Mouse (Mus musculus) retina, adult 2 months (tissue): ENCODE data around the gene Gstp3.
"Not testable (repeated sequence)": the region's sequence is repeated elsewhere in the genome, so short reads cannot be mapped to it uniquely, and the experiment has no call there.

Experiments used
- DNase-seq: peaks from one replicate; pipeline ENCODE4 v3.0.0-alpha.2; 2012; ENCODE audit warnings: low read depth, low spot score

Gene Gstp3

DNA sequence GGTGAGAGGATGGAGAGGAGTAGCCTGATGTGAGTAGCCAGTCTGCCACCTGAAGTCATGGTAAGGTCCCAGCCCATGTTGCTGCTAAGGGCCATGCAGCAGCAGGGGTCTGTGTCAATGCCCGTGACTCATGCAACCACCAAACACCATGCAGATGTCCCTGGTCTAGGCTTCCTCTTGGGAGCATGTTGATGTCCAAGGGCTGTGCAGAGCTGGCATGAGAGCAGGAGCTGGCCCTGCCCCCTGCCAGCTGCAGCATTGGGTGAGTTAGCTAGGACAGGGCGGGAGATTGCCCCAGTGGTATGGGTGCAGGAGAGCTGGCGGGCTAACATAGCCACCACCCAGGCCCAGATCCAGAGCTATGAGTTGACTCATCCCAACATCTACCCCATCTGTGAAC, 31.1 kb upstream of the Gstp3 start:
- no peak for DNase-seq

DNA sequence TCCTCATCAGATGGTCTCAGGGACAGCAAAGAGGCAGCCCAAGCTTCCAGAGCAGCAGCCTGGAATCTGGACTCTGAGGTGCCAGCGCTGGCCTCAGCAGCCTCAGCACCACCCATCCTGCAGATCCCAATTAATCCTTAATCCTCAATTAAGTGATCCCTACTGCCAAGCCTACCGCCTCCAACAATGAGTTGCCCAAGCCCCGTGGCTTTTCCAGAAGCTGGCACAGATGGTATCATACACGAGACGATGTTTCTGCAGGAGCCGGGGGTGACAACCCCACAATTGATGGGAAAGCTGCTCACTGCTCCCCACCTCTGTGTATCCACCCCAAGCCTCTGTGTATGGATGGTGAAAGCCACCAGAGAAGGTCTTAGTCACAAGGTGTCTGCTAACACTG, 29.8 kb upstream of the Gstp3 start:
- no peak for DNase-seq

DNA sequence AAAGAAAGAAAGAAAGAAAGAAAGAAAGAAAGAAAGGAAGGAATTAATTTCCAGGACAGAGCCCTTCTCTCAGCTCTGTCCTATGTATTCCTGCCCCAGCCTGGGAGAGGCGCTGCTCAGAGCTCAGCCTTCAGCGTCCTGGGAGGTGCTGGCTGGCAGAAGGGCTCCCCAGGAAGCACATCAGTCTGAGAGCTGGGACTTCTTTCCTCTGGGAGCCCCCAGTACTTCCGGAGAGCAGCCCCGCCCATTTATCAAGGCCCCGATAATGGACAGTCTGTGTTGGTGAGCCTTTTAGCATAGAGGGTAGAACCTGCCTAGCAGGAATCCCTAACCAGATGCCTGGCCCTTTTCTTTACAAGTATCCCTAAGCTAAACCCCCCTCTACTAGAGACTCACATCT, 28.8 kb upstream of the Gstp3 start:
- DNase-seq = no peak

DNA sequence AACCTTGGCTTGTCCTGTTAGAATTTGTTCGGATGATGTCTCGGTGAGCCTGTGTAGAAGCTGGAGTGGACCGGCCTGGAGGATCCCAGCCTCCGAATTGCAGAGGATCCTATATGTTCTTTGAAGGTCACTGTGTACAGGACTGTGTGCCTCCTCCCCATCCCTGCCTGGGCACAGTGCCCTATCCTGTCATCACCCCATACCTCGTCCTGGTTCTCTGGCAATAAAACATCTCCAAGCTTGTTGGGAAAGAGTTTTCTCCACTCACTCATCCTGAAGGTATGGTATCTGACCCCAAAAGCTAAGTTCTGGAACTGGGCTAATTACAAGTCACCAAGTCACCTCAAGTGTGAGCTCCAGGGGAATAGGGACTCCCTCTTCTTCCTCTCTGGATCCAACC, 27.7 kb upstream of the Gstp3 start:
- DNase-seq = no peak

DNA sequence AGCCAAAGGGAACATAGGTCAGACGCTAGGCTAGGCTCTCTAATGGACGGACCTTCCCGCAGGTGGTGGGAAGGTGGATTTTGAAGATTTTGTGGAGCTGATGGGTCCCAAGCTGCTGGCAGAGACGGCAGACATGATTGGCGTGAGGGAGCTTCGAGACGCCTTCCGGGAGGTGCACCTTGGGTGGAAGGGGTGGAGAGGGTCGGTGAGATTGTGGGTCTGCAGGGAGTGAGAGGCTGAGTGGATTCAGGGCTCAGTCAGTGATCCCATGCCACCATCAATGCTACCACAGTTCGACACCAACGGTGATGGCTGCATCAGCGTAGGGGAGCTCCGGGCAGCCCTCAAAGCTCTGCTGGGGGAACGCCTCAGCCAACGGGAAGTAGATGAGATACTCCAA, 26.8 kb upstream of the Gstp3 start:
- DNase-seq = no peak

DNA sequence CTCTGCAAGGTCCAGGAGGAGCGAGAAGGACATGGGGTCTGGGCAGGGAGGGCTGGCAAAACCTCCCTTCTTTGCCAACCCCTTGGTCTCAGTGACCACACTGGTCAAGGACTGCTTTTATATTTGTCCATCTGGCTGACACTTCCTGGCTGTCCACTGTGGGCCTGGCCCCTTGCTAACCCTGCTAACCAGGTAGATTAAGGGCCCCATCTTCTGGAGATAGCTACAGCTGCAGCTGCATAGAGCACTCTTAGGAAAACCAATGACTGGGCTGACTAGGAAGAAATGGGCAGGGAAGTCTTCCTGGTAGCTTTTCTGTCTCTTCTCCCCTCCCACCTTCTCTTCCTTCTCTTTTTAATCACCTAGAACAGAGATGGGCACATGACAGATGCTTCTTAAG, 25.6 kb upstream of the Gstp3 start:
- DNase-seq = no peak

DNA sequence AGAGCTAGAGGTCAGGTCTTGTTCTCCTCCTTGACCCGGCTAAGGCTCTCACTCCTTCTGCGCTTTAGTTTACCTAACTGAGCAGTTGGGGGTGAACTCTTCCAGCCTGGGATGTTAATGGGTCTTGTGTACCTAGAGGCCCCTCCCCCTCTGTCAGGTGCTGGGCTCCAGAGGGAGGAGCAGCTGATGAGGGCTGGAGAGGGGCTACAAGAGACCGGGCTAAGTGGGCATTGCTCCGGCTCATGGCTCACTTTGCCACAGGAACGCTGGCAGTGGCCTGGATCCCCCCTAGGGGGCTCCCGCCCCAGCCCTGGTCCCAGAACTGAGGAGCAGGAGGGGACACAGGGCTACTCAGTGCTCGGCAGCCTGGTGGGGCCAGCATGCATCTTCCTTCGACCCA, 24.5 kb upstream of the Gstp3 start:
- no peak for DNase-seq

DNA sequence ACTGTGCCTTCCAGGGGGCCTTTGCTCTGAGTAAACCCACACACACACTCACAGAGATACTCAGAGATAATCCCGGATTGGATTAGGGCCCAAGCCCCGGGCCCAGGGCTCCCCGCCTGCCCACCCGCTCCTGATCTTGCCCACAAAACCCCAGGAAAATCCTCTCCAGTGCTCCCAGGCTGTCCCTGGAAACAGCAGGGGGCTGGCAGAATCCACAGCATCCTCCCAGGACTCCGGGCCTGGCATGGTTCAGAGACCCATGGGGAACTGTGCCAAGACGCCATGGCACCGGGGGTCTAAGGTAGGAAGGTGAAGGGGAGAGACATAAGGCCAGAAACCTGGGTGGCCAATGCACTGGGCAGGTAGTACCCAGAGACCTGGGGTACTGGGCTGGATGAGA, 23.9 kb upstream of the Gstp3 start:
- DNase-seq = no peak

DNA sequence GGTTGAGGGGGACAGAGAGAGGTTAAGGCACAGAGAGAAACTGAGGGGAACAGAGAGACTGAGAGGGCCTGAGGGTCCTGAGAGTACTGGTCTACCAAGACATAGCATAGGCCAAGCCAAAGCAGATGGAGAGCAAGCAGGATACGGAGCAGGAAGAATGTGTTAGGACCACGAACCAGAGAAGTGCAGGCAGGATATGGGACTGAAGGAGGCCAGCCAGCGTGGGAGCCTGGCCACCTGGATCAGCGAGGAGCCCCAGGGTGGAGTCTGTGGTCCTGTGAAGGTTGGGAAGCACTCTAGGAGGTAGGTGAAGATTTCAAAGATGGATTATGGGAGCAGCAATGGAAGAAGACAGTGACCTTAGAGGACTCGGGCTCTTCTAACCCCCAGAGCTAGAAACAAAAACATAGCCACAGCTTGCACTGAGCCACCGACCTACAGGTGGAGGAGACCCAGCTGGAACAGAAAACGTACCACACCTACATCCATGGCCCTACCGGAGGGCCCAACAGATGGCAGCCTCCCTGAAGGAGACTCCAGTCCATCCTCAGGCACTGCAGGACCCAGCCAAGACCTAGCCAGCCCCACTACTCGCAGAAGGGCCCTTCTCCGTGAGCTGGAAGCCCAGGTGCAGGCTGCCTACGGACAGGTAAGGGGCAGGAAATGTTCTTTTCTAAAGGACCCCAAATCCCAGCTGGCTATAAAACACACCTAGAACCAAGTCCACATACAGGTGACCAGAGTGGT, 23.0 kb upstream of the Gstp3 start:
- no peak for DNase-seq

DNA sequence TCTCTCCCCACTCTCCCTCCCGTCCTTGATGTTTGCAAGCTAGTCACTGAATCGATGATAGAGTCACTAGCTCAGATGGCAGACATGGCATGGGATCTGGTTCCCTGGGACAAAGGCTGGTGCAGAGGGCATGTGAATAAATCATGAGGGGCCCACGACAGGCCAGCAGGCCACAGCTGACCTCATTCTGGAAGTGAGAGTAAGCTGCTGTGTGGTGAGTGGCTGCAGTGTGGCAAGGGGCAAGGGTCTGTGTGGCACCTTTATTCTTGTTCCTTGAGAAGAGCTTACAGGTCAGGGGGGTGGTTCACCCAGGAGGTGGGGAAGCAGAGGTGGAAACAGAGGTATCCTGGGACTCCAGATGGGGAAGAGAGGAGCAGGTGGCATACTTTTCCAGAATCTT, 22.0 kb upstream of the Gstp3 start, which contains the start of gene Cabp2:
Gene Cabp2, plus strand, starts transcription at position 185 of the 400 bp plus-strand sequence.
- DNase-seq = no peak

DNA sequence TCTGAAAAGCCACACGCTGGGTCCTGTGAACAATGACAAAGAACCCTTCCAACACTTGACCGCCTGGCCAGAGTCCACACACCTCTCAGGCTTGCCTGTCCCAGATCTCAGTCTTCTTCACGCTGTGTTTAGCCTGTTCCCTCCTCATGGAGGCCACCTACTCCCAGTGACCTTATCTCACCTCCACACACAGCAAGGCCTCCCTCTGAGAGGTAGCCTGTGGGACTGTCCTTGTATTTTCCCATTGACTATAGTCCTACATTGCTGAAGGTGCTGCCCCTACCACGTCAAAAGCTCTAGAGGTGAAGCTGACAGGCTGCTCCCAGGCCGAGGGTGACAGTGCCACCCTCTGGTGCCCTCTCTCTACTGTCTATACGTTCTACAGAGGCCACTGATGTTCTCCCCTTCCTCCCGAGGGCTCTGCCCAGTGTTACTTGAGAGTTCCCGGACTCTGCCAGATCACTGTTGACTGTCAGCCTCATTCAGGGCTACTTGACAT, 21.2 kb upstream of the Gstp3 start:
- DNase-seq = no peak

DNA sequence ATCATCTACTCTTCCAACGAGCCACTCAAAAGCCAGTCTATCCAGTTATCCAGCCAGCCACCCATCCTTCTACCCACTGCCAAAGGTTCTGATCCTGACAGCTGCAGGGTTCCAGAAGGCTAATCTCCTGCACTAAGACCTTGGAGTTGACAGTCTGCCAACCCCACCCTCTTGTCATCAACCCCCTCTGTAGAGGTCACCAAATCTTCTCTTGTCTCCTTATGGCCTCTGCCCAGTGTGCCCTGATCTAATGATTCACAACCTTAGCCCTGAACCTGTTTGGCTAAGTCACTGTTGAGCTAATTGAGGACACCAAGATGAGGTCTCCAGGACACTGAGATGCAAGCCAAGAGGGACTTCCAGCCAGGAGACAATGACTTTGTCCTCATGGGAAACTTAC, 20.2 kb upstream of the Gstp3 start:
- no peak for DNase-seq

DNA sequence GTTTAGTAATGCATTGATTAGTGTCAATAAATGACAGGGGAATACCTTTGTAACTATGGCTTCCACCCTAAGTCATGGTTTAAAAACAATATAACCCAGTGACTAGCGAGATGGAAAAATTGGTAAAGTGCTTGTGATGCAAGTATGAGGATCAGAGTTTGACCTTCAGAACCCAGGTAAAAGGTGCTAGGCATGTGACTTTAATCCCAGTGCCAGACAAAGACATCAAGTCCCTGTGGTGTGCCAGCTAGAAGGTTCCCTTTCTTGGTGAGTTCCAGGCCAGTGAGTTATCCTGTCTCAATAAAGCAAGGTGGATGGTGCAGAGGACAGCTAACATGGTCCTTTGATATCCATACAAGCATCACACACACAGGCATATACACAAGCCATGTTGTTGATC, 16.2 kb upstream of the Gstp3 start:
- no peak for DNase-seq

DNA sequence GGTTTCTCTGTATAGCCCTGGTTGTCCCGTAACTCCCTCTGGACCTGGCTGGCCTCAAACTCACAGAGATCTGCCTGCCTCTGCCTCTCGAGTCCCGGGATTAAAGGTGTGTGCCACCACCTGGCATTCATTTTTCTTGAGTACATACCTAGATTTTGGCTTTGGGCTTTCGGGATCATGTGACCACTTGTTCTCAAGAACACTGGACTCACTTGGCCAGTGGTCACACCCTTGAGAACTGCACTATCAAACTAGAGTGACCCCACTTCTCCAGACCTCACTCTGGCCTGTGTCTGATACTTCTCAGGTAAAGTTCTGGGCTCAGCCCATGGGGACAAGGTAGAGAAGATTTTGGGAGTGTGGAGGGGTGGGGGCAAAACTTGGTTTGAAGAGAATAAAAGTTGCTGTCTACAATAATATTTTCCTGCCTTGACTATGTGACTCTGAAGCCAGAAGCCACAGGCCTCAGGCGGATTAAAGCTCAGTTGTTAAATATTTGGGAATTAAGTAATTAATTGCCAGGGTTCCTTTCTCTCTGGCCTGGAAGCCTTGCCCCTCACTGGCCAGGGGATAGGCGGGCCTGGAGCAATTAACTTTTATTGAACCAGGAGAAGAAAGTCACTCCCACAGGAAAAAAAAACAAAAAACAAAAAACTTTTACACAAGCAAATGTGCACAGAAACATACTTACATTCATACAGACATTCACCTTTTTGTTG, 13.5 kb upstream of the Gstp3 start:
- no peak for DNase-seq

DNA sequence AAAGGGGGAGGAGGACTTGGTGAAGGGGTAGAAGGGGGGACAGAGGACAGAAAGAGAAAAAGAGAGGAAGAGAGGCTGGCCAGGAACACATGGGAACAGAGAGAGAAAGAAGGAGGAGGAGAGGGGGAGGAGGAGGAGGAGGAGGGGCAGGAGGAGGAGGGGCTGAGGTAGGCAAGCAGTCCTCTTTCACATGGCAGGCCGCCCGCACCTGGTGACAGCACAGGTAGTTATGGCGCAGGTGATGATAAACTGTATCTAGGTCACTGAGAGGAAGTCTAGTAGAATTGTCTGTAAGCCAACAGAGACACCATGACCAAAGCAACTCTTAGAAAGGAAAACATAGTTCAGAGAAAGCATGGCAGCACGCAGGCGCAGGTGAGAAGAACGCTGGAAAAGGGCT, 12.0 kb upstream of the Gstp3 start:
- no peak for DNase-seq

DNA sequence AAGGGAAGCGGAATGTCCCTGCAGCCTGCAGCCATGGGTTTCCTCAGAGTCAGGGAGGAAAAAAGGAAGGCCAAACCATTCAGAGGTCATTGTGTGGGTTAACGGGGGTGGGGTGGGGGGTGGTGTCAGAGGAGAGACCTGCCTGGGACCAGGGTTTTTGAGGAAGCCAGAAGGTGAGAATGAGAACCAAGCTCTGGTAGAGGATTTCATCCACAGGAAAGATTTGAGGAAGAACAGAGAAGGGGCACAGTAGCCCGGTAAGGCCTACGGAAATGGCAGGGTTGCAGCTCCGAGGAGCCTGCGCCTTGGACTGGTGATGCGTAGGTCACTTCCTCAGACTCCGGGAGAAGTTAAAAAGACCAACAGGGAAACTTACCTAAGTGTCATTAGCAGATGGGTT, 11.4 kb upstream of the Gstp3 start:
- DNase-seq = no peak

DNA sequence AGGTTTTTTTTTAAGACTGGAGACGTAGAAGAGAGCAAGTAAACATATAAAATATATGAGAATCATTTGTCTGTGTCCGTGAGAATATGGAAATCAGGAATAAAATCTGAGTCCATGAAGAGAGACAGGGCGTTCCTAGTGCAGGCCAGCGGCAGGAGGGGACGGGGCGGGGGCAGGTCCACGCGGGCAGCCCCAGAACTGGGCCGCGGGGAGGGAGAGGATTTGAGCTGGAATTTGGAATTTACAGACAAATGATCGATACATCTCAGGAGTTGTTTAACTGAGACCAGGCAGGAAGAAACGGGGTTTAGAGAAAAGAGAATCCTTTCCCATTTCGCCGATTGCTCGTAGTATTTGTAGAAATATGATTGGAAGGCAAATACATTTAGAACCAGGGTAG, 10.9 kb upstream of the Gstp3 start:
- DNase-seq = no peak

DNA sequence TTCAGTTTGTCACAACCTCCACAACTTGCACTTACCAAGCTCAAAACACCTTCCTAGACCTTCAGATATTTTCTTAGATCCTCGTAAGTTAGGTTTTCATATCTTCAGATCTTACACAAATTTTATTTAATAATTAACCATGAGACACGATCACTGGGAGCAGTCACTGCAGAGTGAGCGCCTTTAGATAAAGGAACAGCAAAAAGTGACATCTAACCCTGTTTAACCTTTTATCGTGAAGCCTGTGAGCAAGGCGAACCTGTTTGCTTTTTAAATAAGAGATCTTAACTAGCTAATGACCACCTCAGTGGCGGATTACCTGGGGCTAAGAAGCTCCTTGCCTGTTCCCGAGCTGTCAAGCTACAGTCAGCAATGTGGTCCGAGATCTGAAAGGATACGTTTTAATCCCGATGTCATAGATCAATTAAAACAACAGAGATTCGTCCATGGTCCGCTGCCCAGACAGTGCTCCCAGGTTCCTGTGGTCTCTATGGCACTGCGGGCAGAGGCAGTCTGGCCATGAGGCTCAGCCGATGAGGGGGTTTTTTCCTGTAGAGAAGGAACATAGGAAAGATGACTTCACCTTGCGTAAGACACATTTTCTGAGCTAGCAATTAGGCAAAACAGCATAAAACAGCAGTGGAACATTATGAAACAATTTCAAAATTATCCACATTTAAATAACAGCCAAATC, 9.5 kb upstream of the Gstp3 start:
- DNase-seq = no peak

DNA sequence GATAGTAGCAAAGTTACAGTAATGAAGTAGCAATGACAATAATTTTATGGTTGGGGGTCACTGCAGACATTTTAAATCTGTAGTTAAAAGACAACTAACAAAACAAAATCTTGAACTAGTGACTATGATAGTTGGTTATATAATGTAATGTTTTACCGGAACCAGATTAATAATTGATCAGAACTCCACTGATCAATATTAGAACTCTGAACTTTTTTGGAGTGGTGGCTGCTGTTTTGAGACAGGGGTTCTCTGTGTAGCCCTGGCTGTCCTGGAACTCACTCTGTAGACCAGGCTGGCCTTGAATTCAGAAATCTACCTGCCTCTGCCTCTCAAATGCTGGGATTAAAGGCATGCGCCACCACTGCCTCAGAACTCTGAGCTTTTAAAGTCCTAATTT, 8.9 kb upstream of the Gstp3 start:
- not testable (repeated sequence) for DNase-seq

DNA sequence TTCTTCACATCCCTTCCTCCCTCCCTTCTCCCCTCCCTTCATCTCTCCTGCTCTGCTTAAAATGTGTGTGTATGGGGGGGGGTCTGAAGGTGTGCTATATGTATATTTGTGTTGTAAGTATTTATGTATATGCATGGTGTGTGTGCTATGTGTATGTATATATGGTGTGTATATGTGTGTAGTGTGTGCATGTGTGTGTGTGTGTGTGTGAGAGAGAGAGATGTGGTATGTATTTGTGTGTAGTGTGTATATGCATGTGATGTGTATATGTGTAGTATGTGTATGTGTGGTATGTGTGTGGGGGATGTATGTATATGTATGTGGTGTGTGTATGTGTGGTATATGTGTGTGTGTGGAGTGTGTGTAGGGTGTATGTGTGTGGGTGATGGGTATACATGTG, 7.5 kb upstream of the Gstp3 start:
- no peak for DNase-seq

DNA sequence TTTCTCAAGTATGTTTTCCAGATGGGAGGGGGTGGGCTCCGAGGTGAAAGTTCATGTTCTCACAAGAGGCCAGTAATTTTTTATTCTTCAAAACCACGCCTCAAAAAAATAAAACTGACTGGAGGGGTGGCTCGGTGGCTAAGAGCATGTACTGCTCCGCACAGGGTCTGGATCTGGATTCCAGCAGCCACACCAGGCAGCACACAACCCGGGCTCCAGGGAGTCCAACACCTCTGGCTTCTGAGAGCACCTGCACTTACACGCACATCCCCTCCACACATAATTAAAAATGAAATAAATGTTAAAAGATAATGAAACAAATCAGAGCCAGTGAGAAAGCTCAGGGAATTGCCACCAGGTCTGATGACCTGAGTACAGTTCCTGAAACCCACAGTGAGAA, 6.9 kb upstream of the Gstp3 start:
- DNase-seq = no peak

DNA sequence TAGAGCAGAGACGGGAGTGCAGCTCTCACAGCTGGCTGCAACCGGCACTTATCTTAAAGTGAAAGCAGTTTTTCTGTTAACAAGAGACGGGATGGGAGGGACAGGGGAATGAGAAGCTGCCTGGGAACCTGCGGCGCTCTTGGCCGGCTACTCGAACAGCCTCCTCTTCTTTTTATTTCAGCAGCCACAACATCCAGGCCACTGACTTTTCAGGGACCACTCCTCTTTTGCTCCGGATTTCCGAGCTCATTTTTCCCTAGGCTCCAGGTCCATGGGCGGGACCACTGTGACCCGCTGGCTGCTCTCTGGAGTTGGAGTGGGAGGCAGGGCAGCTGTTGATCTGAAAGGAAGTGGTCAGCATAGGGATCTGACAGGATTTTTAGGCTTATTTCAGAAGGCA, 5.1 kb upstream of the Gstp3 start:
- DNase-seq = not testable (repeated sequence)

DNA sequence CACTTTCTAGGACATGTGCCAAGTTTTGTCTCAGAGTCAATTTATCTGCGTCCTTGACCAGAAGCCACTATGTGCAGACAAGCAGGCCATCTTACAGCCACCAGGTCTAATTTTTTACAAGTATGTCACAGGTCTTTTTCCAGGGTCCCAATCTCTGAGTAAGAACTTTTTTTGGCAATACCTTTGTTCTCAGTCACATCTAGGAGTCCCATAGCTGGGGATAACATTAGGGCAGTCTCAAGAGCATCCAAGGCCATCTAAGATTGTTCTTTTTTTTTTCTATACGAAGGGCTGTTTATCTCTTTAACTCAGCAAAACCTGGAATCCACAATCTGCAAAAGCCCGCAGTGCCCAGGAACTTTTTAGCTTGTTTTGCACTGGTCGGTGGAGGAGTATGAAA, 4.0 kb upstream of the Gstp3 start:
- DNase-seq = not testable (repeated sequence)
